Mouse (Mus musculus): Measurements from ENCODE around the gene Gstm4. TPM values are rescaled to one million over a fixed set of nuclear protein-coding genes. Genes with fewer than 3 reads are reported as not detected.
"Not testable (repeated sequence)": the region's sequence is repeated elsewhere in the genome, so short reads cannot be mapped to it uniquely, and the experiment has no call there.

The Gstm4 gene
- total RNA-seq, 2 experiments from 2014 or later, result 9.1 to 10.7 TPM

DNA sequence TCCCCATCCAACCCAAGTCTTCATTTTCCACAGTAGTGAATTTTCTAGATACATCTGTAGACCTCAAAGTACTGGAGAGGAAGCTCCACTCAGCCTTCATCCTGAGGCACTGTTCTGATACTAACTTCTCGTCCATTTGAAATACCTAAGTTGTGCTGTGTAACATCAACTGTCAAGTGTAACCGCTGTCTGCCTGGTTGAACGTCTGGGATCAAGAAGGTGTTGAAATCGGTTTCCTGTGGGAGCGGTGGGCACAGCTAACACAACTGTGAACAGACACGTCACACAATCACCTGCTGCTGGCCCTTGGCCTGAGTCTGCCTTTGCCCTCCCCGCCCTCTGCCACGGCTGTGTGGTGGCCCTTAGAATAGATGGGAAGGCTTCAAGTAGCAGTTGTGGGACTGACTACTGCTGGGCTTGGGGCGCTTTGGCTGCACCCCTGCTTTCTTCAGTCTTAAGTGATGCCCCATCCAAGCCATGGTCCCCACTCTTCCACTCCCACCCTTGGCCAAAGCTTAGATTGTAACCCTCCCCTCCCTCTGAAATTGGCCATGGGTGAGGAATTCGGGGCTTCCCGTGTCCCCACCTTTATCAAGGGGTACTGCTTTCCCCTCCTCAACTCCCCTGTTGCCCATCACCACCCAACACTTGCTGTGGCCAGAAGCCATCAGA, 24.2 kb downstream of the Gstm4 start:
- intact Hi-C loops (cut with DNase I); DNase-seq (ENCODE audit: low spot score in 2 of 2): not testable (repeated sequence)

GRCm38 (mm10) chr3:108019226-108019625, 25.5 kb downstream of the Gstm4 start:
- intact Hi-C loops (cut with DNase I), result loop anchor here (2.0 kb wide), 1 partner anchor 88 kb away; the partner anchor contains the start of gene Gstm7

DNA sequence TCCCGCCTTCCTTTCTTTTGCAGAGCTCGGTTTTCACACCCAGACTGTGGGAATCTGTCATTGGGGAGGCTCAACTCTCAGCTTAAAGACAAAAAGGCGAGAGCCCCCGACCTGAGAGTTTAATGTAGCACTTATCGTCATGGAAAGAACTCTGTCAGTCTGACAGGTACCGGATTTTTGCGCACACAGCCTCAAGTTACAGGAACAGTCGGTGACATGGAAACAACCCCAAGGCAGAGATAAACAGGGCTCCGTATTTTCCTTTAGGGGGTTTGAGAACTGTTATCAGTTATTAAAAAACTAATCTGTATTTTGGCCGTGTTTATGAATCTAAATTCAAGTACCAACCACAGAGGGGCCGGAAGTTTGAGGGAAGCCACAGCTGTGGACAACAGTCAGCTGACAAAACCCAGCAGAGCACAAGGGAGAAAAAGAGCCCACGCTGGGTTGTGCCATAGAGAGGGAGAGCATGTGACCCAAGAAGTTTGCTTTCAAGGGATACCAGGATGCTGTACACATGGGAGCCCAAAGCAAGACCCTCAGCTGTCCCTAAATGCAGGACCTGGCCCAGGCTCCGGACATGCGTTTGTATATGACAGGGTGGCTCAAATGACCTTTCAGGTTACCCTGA, 26.4 kb downstream of the Gstm4 start:
- intact Hi-C loops (cut with DNase I), result loop anchor here (2.0 kb wide), 1 partner anchor 88 kb away; the partner anchor contains the start of gene Gstm7
- no peak for DNase-seq (ENCODE audit: low spot score in 2 of 2)

More at GRCm38 (mm10) chr3:108019226-108019625, 25.5 kb downstream of the Gstm4 start:
- not testable (repeated sequence) for DNase-seq (ENCODE audit: low spot score in 2 of 2)

DNA sequence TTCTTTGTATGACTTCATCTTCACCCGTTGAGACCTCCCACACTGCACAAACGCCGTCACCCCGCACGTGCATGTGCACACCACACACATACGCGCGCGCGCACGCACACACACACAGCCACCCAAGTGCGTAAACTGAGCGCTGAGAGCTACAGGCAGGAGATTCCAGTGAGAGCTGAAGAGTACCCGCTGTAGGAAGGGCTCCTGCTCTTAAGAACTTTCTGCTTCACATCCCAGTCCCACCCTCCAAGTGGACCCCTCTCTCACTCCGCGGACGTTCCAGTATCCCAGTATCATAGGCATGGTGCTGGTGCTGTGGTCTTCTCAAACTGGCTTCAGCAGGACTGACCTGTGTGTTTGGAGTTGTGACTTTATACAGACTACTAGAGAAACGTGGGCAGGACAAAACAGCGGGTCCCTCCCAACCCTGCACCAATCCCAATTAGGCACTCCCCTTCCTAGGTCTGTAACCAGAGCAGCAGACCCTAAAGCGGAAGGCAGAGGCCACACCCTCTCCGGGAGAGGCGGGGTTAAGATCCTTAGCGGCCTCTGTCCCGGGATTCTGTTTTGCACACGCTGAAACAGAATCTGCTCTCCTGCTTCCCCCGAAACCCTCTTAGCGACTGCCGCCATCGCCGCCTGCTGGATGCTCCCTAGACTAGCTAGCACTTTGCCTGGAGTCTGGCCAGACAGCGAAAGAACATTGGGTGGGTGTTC, 27.1 kb downstream of the Gstm4 start, which contains the start of gene Gstm1:
Gene Gstm1, minus strand, starts transcription at position 501 of the 717 bp plus-strand sequence.
- peak; percentile 89 to 97 for DNase-seq (ENCODE audit: low spot score in 2 of 2)
- intact Hi-C loops (cut with DNase I), result loop anchor here (2.0 kb wide), 1 partner anchor 87 kb away; the partner anchor contains the start of gene Gstm7

- intact Hi-C loops (cut with DNase I), result not testable (repeated sequence)
Measured at GRCm38 (mm10) chr3:108016468-108016867, 28.2 kb downstream of the Gstm4 start.

DNA sequence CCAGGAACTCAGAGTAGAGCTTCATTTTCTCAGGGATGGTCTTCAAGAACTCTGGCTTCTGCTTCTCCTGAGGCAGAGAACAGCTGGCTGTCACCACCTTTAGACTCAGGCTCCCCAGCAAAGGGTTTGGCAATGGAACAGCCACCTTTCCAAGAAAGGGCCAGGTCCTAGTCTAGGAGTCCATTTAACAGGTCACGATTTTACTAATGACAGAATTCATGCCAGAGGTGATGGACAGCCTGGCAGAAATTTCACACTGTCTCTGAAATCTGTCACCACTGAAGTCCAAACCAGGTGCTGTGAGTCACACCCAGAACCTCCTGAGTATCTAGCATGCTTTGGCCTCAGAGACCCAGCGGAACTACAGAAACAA, 29.7 kb downstream of the Gstm4 start:
- no peak for DNase-seq (ENCODE audit: low spot score in 2 of 2)
- intact Hi-C loops (cut with DNase I), result no loop called here

More at GRCm38 (mm10) chr3:108016468-108016867, 28.2 kb downstream of the Gstm4 start:
- not testable (repeated sequence) for DNase-seq (ENCODE audit: low spot score in 2 of 2)

- no peak for DNase-seq (ENCODE audit: low spot score in 2 of 2)
- intact Hi-C loops (cut with DNase I), result no loop called here
Measured at GRCm38 (mm10) chr3:108014098-108014973, 30.4 kb downstream of the Gstm4 start.

DNA sequence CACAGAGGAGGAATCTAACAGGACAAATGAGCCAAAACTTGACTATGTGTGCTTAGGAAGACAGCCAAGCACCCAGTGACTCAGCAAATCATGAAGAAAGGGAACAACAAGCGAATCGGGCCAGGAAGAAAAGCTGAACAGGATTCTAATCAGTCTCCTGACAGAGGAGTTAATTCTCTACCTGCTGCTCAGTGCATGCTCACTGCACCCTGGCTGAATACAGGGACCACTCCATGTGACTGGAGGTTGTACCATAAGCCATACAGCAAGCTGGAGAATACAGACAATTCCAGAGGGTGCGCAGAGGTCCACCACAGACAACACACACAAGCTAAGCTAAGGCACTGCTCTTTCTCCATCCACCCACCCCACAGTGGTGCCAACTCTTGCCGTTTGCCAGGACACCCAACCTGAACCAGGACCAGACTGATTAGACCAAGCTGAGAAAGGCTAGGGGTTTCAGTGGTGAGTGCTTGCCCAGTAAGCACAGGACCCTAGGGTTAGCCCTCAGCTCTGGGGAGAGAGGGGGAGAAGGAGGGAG, 31.3 kb downstream of the Gstm4 start:
- intact Hi-C loops (cut with DNase I), result no loop called here
- peak; percentile 65 to 88 for DNase-seq (ENCODE audit: low spot score in 2 of 2)

DNA sequence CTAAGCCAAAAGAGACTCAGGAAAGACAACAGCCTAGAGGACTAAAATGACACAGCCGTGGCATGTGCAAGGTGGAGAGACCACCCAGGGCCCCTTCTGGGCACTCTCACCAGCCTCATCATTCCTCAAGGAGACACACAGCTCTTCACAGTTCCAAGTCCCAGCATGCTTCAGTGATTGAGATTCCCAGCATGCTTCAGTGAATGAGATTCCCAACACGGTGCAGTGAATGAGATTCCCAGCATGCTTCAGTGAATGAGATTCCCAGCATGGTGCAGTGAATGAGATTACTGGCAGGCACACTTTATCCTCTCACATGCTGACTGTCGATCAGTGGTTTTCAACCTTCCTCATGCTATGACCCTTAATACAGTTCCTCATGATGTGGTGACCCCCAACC, 33.1 kb downstream of the Gstm4 start:
- no peak for DNase-seq (ENCODE audit: low spot score in 2 of 2)
- intact Hi-C loops (cut with DNase I), result no loop called here

- peak in 1 of 2 experiments; percentile 30 for DNase-seq (ENCODE audit: low spot score in 2 of 2)
- intact Hi-C loops (cut with DNase I), result no loop called here
Measured at GRCm38 (mm10) chr3:108010286-108010685, 34.4 kb downstream of the Gstm4 start.

DNA sequence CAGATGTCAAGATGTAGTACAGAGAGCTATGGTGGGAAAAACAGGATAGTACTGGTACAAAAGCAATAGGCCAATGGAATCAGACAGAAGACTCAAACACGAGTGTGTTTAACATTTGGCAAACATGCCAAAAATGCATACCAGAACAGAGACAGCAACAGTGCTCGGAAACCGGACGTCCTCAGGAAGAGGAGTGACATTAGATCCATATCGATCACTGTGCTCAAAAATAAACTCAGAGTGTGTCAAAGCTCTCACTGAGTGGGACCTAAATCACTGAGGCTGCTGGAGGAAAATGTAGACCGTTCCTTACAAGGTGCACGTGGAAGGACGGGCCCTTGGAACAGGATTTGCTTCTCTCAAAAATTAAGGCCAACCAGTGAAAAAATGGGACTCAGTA, 42.7 kb downstream of the Gstm4 start:
- DNase-seq (ENCODE audit: low spot score in 2 of 2), result no peak
- intact Hi-C loops (cut with DNase I), result no loop called here

DNA sequence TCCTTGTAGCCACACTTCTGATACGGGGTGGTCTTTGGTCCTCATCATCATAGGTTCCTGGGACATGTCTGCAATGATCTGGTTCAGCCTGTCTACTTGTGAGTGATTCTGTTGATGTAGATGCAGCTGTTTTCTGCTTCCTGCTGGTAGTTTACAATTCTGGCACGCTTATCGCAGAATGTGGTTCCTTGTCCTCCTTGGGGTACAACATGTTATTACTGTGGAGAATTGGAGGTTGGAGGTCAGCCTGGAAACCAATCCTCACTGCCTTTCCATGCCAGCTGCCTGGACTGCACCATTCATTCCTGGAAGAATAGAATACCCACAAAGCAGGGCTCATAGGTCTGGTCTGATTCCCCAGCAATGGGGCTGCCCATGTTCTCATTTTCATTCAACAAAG, 45.2 kb downstream of the Gstm4 start:
- no peak for DNase-seq (ENCODE audit: low spot score in 2 of 2)
- intact Hi-C loops (cut with DNase I), result no loop called here

DNA sequence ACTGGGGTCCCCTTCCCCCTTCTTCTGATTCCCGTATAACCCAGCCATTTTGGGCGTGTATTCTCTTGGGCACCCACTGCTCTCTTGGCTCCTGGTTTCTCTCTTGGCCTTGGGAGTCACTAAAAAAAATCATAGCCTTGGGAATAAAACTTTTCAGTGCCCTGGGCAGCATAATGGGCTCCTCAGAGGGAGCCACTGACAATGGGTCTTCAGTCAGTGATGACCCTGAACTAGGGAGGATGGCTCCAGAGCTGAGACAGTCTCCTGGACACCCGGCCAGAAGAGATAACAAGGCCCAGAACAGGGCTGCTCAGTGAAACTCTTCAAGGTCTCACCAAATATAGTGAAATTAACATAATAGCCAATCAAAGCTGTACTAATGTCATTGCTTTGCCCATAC, 46.1 kb downstream of the Gstm4 start:
- no peak for DNase-seq (ENCODE audit: low spot score in 2 of 2)
- intact Hi-C loops (cut with DNase I), result no loop called here

GRCm38 (mm10) chr3:107996576-107996975, 48.1 kb downstream of the Gstm4 start:
- intact Hi-C loops (cut with DNase I), result no loop called here
- DNase-seq (ENCODE audit: low spot score in 2 of 2), result no peak

GRCm38 (mm10) chr3:107995974-107996373, 48.7 kb downstream of the Gstm4 start:
- DNase-seq (ENCODE audit: low spot score in 2 of 2); intact Hi-C loops (cut with DNase I): not testable (repeated sequence)
